Mouse (Mus musculus) heart, adult 10 weeks (tissue): ENCODE measurements around the gene Gm10228. TPM values are rescaled to one million over a fixed set of nuclear protein-coding genes. Genes with fewer than 3 reads are reported as not detected.

Experiments
- polyA plus RNA-seq: library from polyadenylated mRNA; stranded (reverse); fragments of 350-450 nt; fragmentation: Illumina TruSeq; extraction: RNeasy Lipid Tissue Mini Kit (QIAGEN cat#74804); gene quantifications from one replicate; pipeline ENCODE4 v1.2.3, GENCODE M21; 2014; ENCODE audit warnings: low read depth, low replicate concordance

The Gm10228 gene
- polyA plus RNA-seq: not detected

DNA sequence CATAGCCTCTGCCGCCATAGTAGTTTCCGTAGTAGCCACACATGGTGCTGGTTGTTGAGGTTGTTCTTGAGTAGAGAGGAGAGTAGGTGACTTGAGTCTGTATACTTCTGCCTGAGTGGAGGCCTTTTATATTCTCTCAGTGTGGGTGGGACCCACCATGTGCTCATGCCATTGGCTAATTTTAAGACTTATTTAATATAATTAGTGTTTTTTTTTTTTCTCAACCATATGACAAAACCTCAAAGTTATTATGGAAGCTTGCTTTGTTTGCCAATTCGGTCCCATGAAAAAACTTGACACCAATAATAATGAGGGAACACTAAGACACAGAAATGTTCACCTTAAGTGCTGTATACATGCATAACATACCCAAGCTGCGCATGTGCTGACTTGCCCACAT is at the start of gene Gm10228:
Gm10228 (minus strand) TSS at position 101 of the 400 bp plus-strand sequence.

DNA sequence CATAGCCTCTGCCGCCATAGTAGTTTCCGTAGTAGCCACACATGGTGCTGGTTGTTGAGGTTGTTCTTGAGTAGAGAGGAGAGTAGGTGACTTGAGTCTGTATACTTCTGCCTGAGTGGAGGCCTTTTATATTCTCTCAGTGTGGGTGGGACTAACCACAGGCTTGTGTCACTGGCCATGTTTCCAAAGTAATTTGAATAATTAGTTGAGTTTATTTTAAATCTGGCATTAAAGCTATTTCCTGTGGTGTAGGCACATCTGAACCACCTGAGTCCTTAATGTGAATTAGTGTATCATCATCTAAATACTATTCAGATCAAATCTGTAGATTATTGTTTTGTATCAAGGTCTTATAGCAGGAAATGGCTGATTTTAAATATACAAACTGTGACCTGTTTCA is 22.6 kb upstream of the Gm10228 start, which contains the start of gene 1110025L11Rik:
1110025L11Rik (minus strand) TSS at position 101 of the 400 bp plus-strand sequence.

DNA sequence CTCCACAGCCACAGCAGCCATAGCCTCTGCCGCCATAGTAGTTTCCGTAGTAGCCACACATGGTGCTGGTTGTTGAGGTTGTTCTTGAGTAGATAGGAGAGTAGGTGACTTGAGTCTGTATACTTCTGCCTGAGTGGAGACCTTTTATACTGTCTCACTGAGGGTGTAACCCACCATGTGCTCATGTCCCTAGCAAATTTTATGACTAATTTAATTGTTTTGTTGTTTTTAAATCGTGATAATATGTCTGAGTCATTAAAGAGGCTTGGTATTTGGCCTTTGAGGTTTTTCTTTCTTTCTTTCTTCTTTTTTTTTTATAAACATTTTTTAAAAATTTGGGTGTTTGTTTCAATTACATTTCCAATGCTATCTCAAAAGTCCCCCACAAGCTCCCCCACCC is 6.5 kb upstream of the Gm10228 start, which contains the start of gene Krtap6-5:
Krtap6-5 (minus strand) TSS at position 101 of the 400 bp plus-strand sequence.

DNA sequence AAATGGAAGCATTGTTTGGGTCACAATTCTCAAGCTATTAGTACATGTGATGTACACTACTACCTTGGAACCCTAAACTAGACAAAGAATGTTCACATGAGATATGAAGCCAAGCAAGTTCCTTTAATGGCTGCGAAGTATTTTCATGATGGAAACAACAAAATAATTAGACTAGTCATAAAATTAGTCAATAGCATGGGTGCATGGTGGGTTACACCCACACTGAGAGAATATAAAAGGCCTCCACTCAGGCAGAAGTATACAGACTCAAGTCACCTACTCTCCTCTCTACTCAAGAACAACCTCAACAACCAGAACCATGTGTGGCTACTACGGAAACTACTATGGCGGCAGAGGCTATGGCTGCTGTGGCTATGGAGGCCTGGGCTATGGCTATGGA is 9.9 kb downstream of the Gm10228 start, which contains the start of gene Krtap6-1:
Krtap6-1 (plus strand) TSS at position 301 of the 400 bp plus-strand sequence.

DNA sequence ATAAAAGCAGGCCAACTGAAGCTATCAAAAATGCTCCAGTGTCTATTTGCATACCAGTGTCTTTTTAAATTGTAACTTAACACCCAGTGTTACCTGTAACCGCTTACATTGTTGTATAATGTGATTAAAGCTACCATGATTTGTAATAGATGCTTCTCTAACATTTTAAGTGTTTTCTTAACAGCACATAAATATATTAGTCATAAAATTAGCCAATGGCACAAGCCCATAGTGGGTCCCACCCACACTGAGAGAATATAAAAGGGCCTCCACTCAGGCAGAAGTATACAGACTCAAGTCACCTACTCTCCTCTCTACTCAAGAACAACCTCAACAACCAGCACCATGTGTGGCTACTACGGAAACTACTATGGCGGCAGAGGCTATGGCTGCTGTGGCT is 26.3 kb downstream of the Gm10228 start, which contains the start of gene Gm10229:
Gm10229 (plus strand) TSS at position 301 of the 400 bp plus-strand sequence.

DNA sequence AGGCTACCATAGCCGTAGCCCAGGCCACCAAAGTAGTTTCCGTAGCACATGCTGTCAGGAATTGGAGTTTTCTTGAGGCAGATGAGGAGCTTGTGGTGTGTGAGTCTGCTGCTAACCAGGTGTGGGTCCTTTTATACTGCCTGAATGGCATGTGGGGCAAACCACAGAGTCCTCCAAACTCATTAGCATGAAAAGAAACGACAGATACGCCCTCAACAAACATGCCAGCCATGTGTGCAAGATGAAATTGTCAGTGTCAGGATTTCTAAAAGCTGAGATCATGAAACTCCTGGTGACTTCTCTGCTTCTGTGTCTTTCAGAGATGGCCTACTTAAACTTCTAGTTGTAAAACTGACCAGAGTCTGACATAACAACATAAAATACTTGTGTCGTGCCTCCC is 30.6 kb downstream of the Gm10228 start, which contains the start of gene Krtap22-2:
Krtap22-2 (minus strand) TSS at position 101 of the 400 bp plus-strand sequence.

Other genes with a start within 250 kb of the Gm10228 start
- gene Gm20741, start 229.3 kb downstream of the Gm10228 start, polyA plus RNA-seq: not detected
- not detected for gene Krtap15, start 221.3 kb downstream of the Gm10228 start, polyA plus RNA-seq
- gene Krtap14, start 215.3 kb downstream of the Gm10228 start, polyA plus RNA-seq: not detected
- gene Krtap19-1, start 172.1 kb downstream of the Gm10228 start, polyA plus RNA-seq: not detected
- not detected for gene Krtap19-2, start 167.2 kb downstream of the Gm10228 start, polyA plus RNA-seq
- gene Krtap19-3, start 163.4 kb downstream of the Gm10228 start, polyA plus RNA-seq: not detected
- gene Krtap19-4, start 156.4 kb downstream of the Gm10228 start, polyA plus RNA-seq: not detected
- gene Krtap19-5, start 145.0 kb downstream of the Gm10228 start, polyA plus RNA-seq: not detected
- not detected for gene Krtap19-9b, start 109.2 kb downstream of the Gm10228 start, polyA plus RNA-seq
- not detected for gene Krtap16-3, start 78.6 kb downstream of the Gm10228 start, polyA plus RNA-seq
- not detected for gene Krtap22-2, start 30.7 kb downstream of the Gm10228 start, polyA plus RNA-seq
- not detected for gene Gm10229, start 26.2 kb downstream of the Gm10228 start, polyA plus RNA-seq
- not detected for gene Krtap6-1, start 9.8 kb downstream of the Gm10228 start, polyA plus RNA-seq
- gene Krtap6-5, start 6.4 kb upstream of the Gm10228 start, polyA plus RNA-seq: not detected
- not detected for gene 1110025L11Rik, start 22.5 kb upstream of the Gm10228 start, polyA plus RNA-seq
- not detected for gene Krtap6-3, start 42.5 kb upstream of the Gm10228 start, polyA plus RNA-seq
- not detected for gene Gm6358, start 99.4 kb upstream of the Gm10228 start, polyA plus RNA-seq
- not detected for gene Gm10061, start 109.6 kb upstream of the Gm10228 start, polyA plus RNA-seq
- gene Gm9789, start 116.5 kb upstream of the Gm10228 start, polyA plus RNA-seq: not detected
- gene Gm7735, start 128.0 kb upstream of the Gm10228 start, polyA plus RNA-seq: not detected
- gene 1110057P08Rik, start 133.3 kb upstream of the Gm10228 start, polyA plus RNA-seq: not detected
- gene Krtap20-2, start 164.4 kb upstream of the Gm10228 start, polyA plus RNA-seq: not detected